Mouse (Mus musculus): ENCODE data around the gene Rsbn1.

DNA sequence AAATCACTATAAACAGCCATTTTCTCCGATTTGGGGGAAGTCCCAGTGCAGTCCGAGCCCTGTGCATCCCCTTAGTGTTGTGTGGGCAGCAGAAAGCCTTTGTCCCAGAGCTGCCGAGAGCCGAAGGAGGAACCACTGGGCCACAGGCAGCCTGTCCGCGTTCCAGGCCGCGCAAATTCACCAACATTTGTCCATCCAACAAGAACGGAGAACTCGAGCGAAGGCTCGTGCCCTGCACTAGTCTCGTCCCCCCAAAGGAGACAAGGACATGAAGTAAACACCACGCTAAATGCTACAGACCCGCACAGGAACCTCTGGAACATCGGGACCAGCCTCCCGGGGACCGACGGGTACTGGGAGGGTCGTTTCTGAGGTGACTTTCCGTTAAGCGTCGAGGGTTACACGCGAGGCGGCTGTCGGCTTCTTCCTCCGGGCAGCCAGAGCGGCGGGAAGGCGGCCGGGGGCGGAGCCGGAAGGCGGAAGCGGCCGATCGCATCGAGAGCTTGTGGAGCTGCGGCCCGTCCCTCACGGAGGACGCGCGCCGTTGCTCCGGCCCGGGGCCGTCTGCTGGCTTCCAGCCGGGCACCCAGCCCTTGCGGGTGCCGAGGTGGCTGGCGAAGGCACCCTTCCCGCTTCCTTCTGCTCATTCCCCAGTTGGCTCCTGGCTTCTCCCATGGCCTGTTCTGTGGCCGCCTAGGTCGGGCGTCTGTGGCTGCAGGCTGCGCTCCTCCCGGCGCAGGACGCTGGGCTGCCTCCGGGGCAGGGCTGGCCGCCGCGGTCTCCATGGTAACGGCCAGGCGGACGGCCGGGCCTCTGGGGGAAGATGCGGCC is 54.2 kb downstream of the Rsbn1 start, which contains the start of gene Phtf1:
- TF ChIP-seq CTCF (IDR thresholded peaks at IDR 0.05; ENCODE audit: control insufficient read depth, insufficient read depth, insufficient read length) (no peak), MAX (IDR thresholded peaks at IDR 0.05) (peak; percentile 60), CEBPB (IDR thresholded peaks at IDR 0.05; ENCODE audit: low read depth) (no peak), USF1 (IDR thresholded peaks at IDR 0.05; ENCODE audit: low read depth) (no peak)
